Mouse (Mus musculus) liver, adult 2 months (tissue): ENCODE measurements around the gene Cfap54. TPM values are rescaled to one million over a fixed set of nuclear protein-coding genes. Genes with fewer than 3 reads are reported as not detected.

ENCODE experiments used
- DNase-seq: peaks from one replicate; pipeline ENCODE4 v3.0.0-alpha.2; 2011; ENCODE audit warnings: low read depth, low spot score; ENCODE audit errors: extremely low read depth
- H3K27ac ChIP-seq: fragments of 200-500 bp; replicated peaks from 2 replicates; pipeline ENCODE4 v1.5.1; 2012; ENCODE audit warnings: low read depth, mild to moderate bottlenecking, control low read depth, inconsistent platforms, low read length; ENCODE audit not compliant: insufficient read depth
- H3K27me3 ChIP-seq: fragments of 200-500 bp; 2 replicates; pipeline ENCODE4 v1.6.1; 2012; ENCODE audit warnings: mild to moderate bottlenecking, moderate library complexity, low read length, inconsistent platforms; ENCODE audit not compliant: control insufficient read depth, insufficient read depth
- H3K36me3 ChIP-seq: fragments of 200-500 bp; 2 replicates; pipeline ENCODE4 v1.6.1; 2012; ENCODE audit warnings: low read length, inconsistent platforms; ENCODE audit not compliant: control insufficient read depth, insufficient read depth
- H3K4me1 ChIP-seq: fragments of 200-500 bp; 2 replicates; pipeline ENCODE4 v1.6.1; 2011; ENCODE audit warnings: low read length; ENCODE audit not compliant: control insufficient read depth, insufficient read depth
- H3K4me3 ChIP-seq: fragments of 200-500 bp; 2 replicates; pipeline ENCODE4 v1.5.1; 2011; ENCODE audit warnings: low read depth, mild to moderate bottlenecking, control low read depth, low read length, moderate library complexity; ENCODE audit not compliant: insufficient read depth
- H3K79me2 ChIP-seq: fragments of 200-500 bp; 2 replicates; pipeline ENCODE4 v1.6.1; 2012; ENCODE audit warnings: inconsistent platforms, mild to moderate bottlenecking, low read length, moderate library complexity; ENCODE audit not compliant: control insufficient read depth, insufficient read depth
- H3K9ac ChIP-seq: fragments of 200-500 bp; 2 replicates; pipeline ENCODE4 v1.6.1; 2012; ENCODE audit warnings: low read depth, mild to moderate bottlenecking, control low read depth, inconsistent platforms, low read length
- CTCF ChIP-seq: fragments of 200-500 bp; IDR thresholded peaks from 2 replicates; pipeline ENCODE4 v1.5.1; 2011; ENCODE audit warnings: low read depth, low read length, control low read depth
- POLR2A ChIP-seq: fragments of 200-500 bp; IDR thresholded peaks from 2 replicates; pipeline ENCODE4 v1.6.1; 2011; ENCODE audit warnings: low read length, control low read depth; ENCODE audit not compliant: insufficient read depth; ENCODE audit errors: extremely low read depth
- WGBS: fragments of 180-500 bp; shearing (Covaris S2); methylation state at CpG from one replicate; pipeline ENCODE4 v1.1.7; 2018; 5-methylcytosine and 5-hydroxymethylcytosine counted together
- polyA plus RNA-seq: library from polyadenylated mRNA; depleted of rRNA; stranded (reverse); fragments of >200 nt; gene quantifications from 2 replicates; pipeline ENCODE4 v1.2.3, GENCODE M21; 2012
- total RNA-seq: library from RNA; depleted of rRNA; stranded (reverse); fragments of >200 nt; gene quantifications from 2 replicates; pipeline ENCODE4 v1.2.3, GENCODE M21; 2014

Cfap54 gene
- total and polyA plus RNA-seq, 2 experiments = 0.27 to 0.65 TPM

GRCm38 (mm10) chr10:92994340-92994739 lies 87.1 kb downstream of the Cfap54 start:
- Histone ChIP-seq H3K36me3 (no peaks in the 10 kb centered on the region), H3K4me1 (no peaks in the 10 kb centered on the region), H3K27me3 (no peaks in the 10 kb centered on the region), H3K4me3 (no peak overlapping the region), H3K9ac (no peak overlapping the region), H3K79me2 (no peaks in the 10 kb centered on the region), H3K27ac (no peak overlapping the region)
- TF ChIP-seq CTCF (no peak), POLR2A (no peak)
- DNase-seq = no peak
- 51% methylated on average over 3 of the region's 3 CpGs for WGBS

- Histone ChIP-seq H3K9ac (no peak overlapping the region), H3K27ac (no peak overlapping the region), H3K36me3 (no peaks in the 10 kb centered on the region), H3K4me3 (no peak overlapping the region), H3K27me3 (no peaks in the 10 kb centered on the region), H3K4me1 (no peaks in the 10 kb centered on the region), H3K79me2 (no peaks in the 10 kb centered on the region)
- TF ChIP-seq POLR2A (no peak), CTCF (no peak)
- no peak for DNase-seq
These were observed 88.9 kb downstream of the Cfap54 start for GRCm38 (mm10) chr10:92992526-92992925.

- no peak overlapping the region for H3K4me3 ChIP-seq
- 80% methylated on average over 2 of the region's 2 CpGs for WGBS
- H3K79me2 ChIP-seq = no peaks in the 10 kb centered on the region
- H3K27me3 ChIP-seq = no peaks in the 10 kb centered on the region
- H3K27ac ChIP-seq = no peak overlapping the region
- no peak overlapping the region for H3K9ac ChIP-seq
- DNase-seq = no peak
- H3K4me1 ChIP-seq = no peaks in the 10 kb centered on the region
- no peaks in the 10 kb centered on the region for H3K36me3 ChIP-seq
- TF ChIP-seq CTCF = no peak
- no peak for TF ChIP-seq POLR2A
These were observed 90.8 kb downstream of the Cfap54 start for GRCm38 (mm10) chr10:92990576-92990975.

GRCm38 (mm10) chr10:92965134-92965533 lies 116.3 kb downstream of the Cfap54 start:
- Histone ChIP-seq H3K27me3 (no peaks in the 10 kb centered on the region), H3K36me3 (no peaks in the 10 kb centered on the region), H3K27ac (no peak overlapping the region), H3K9ac (no peak overlapping the region), H3K79me2 (no peaks in the 10 kb centered on the region), H3K4me1 (no peaks in the 10 kb centered on the region), H3K4me3 (no peak overlapping the region)
- no peak for TF ChIP-seq POLR2A
- TF ChIP-seq CTCF = no peak
- 75% methylated on average over 3 of the region's 3 CpGs for WGBS
- DNase-seq = no peak

GRCm38 (mm10) chr10:92950044-92950443 lies 131.4 kb downstream of the Cfap54 start:
- Histone ChIP-seq H3K4me1 (no peaks in the 10 kb centered on the region), H3K27me3 (no peaks in the 10 kb centered on the region), H3K79me2 (no peaks in the 10 kb centered on the region), H3K4me3 (no peak overlapping the region), H3K27ac (no peak overlapping the region), H3K36me3 (no peaks in the 10 kb centered on the region), H3K9ac (no peak overlapping the region)
- no peak for DNase-seq
- WGBS = 56% methylated on average over 1 of the region's 1 CpGs
- TF ChIP-seq CTCF (no peak), POLR2A (no peak)

GRCm38 (mm10) chr10:92942848-92943645 lies 138.4 kb downstream of the Cfap54 start:
- TF ChIP-seq CTCF (no peak), POLR2A (no peak)
- Histone ChIP-seq H3K9ac (no peak overlapping the region), H3K4me1 (no peaks in the 10 kb centered on the region), H3K27me3 (no peaks in the 10 kb centered on the region), H3K27ac (no peak overlapping the region), H3K79me2 (no peaks in the 10 kb centered on the region), H3K4me3 (no peak overlapping the region), H3K36me3 (no peaks in the 10 kb centered on the region)
- DNase-seq = no peak
- WGBS = 72% methylated on average over 7 of the region's 7 CpGs
